10 mouse cellular contexts compared by ENCODE assay signal in the genomic region with DNA sequence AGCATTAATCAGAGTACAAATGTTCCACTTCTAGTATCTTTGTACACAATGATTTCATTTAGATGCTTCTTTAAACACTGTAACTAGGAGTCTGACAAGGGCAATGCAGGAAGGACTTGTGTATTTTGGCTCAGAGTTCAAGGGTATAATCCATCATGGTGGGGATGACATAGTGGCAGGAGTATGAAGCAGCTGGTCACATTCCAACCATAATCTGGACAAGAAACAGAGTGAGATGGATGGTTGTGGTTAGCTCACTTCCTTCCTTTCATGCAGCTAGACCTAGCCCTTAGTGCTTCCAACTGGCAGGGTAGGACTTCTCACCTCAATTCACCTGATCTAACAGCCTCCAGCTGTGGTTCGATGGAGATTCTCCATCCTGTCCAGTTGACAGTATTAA.
DNase-seq lines count a peak whose midpoint lies in the region; ATAC-seq and TF ChIP-seq lines count a peak whose summit lies in the region.
"Had no signal": no experiment of that assay in that cellular context is flagged by ENCODE, and none has a peak within 500 bp of the region (broad histone marks: within the 10 kb centered on the region; RNA-seq: fewer than 3 reads in every experiment).

No protein-coding gene starts in this region.

- DNase-seq in heart, adult 18-20 months: no peak
- peak; percentile 7 for DNase-seq in lung, postnatal 0 days (ENCODE audit: low spot score)
- DNase-seq in lung, adult 2 months: no peak
- DNase-seq in liver, embryonic 11.5 days (ENCODE audit: low spot score): no peak
- DNase-seq: retina, postnatal 1 day had no signal

- no peak for TF ChIP-seq EP300 in lung, postnatal 0 days (IDR thresholded peaks at IDR 0.05)

- no peak for TF ChIP-seq CTCF in lung, postnatal 0 days (IDR thresholded peaks at IDR 0.05)
- TF ChIP-seq CTCF in lung, adult 2 months (IDR thresholded peaks at IDR 0.05; ENCODE audit: insufficient read depth, low read length): no peak
- no peak for TF ChIP-seq CTCF in embryonic fibroblast, embryonic 13.5 days (IDR thresholded peaks at IDR 0.05; ENCODE audit: borderline replicate concordance, insufficient read depth, low read length)

- no peaks in the 10 kb centered on the region for H3K4me1 ChIP-seq in heart, embryonic 13.5 days
- no peaks in the 10 kb centered on the region for H3K4me1 ChIP-seq in lung, postnatal 0 days (ENCODE audit: insufficient read depth, low read depth, low read length)
- no peaks in the 10 kb centered on the region for H3K4me1 ChIP-seq in lung, adult 2 months (ENCODE audit: control insufficient read depth, insufficient read depth, low read length)
- no peaks in the 10 kb centered on the region; the same call in 1 of the 2 replicates for H3K4me1 ChIP-seq in embryonic fibroblast, embryonic 13.5 days (ENCODE audit: control insufficient read depth, insufficient read depth, low read length)
- no peaks in the 10 kb centered on the region; the same call in 1 of the 2 replicates for H3K4me1 ChIP-seq in stomach, embryonic 15.5 days
- H3K4me1 ChIP-seq in liver, embryonic 11.5 days (replicated peaks; ENCODE audit: control insufficient read depth, insufficient read depth, low read length): no peaks in the 10 kb centered on the region

- H3K27me3 ChIP-seq in heart, embryonic 13.5 days (replicated peaks): no peaks in the 10 kb centered on the region
- H3K27me3 ChIP-seq in lung, postnatal 0 days (replicated peaks; ENCODE audit: insufficient read depth, low read length): no peaks in the 10 kb centered on the region
- no peaks in the 10 kb centered on the region for H3K27me3 ChIP-seq in stomach, embryonic 15.5 days (replicated peaks)
- no peaks in the 10 kb centered on the region for H3K27me3 ChIP-seq in liver, embryonic 11.5 days (replicated peaks; ENCODE audit: control insufficient read depth, insufficient read depth, low read length)

- no peaks in the 10 kb centered on the region; the same call in 1 of the 2 replicates for H3K9me3 ChIP-seq in heart, embryonic 13.5 days
- no peaks in the 10 kb centered on the region for H3K9me3 ChIP-seq in lung, postnatal 0 days (ENCODE audit: low read length)
- no peaks in the 10 kb centered on the region for H3K9me3 ChIP-seq in stomach, embryonic 15.5 days
- no peaks in the 10 kb centered on the region for H3K9me3 ChIP-seq in liver, embryonic 11.5 days (ENCODE audit: control insufficient read depth, low read length)

- TF ChIP-seq POLR2A in lung, adult 2 months (IDR thresholded peaks at IDR 0.05; ENCODE audit: borderline replicate concordance, extremely low read depth, low read depth, low read length): no peak
- TF ChIP-seq POLR2A in embryonic fibroblast, embryonic 13.5 days (IDR thresholded peaks at IDR 0.05; ENCODE audit: low read depth, low read length): no peak

- WGBS in heart, embryonic 13.5 days: 61% methylated on average over 1 of the region's 1 CpGs
- WGBS in lung, postnatal 0 days: 33% methylated on average over 1 of the region's 1 CpGs
- WGBS in lung, adult 2 months: 35% methylated on average over 1 of the region's 1 CpGs
- WGBS in stomach, embryonic 15.5 days: 41% methylated on average over 1 of the region's 1 CpGs
- 63% methylated on average over 1 of the region's 1 CpGs for WGBS in liver, embryonic 11.5 days

- 0 out of 2 replicates have a peak overlapping the region, but pooled peaks have one; percentile 12 for H3K27ac ChIP-seq in heart, embryonic 13.5 days (replicated peaks)
- H3K27ac ChIP-seq in lung, postnatal 0 days (ENCODE audit: low read length): no peak overlapping the region
- peak overlapping the region; percentile 13; the same call in 1 of the 2 replicates for H3K27ac ChIP-seq in embryonic fibroblast, embryonic 13.5 days (ENCODE audit: insufficient read depth, low read length)
- H3K27ac ChIP-seq in stomach, embryonic 15.5 days: no peak overlapping the region
- H3K27ac ChIP-seq in liver, embryonic 11.5 days (ENCODE audit: low read depth, low read length): no peak overlapping the region

- H3K4me2 ChIP-seq in heart, embryonic 13.5 days: no peak overlapping the region
- no peak overlapping the region for H3K4me2 ChIP-seq in lung, postnatal 0 days (replicated peaks; ENCODE audit: low read depth, low read length)
- H3K4me2 ChIP-seq in stomach, embryonic 15.5 days: no peak overlapping the region
- no peak overlapping the region for H3K4me2 ChIP-seq in liver, embryonic 11.5 days

- no peak overlapping the region for H3K4me3 ChIP-seq in heart, embryonic 13.5 days
- no peak overlapping the region for H3K4me3 ChIP-seq in lung, postnatal 0 days (ENCODE audit: low read depth, low read length)
- H3K4me3 ChIP-seq in lung, adult 2 months (replicated peaks; ENCODE audit: extremely low read depth, low read depth, low read length): no peak overlapping the region
- no peak overlapping the region for H3K4me3 ChIP-seq in embryonic fibroblast, embryonic 13.5 days (ENCODE audit: insufficient read depth, low read length)
- H3K4me3 ChIP-seq in stomach, embryonic 15.5 days (replicated peaks): no peak overlapping the region
- no peak overlapping the region for H3K4me3 ChIP-seq in liver, embryonic 11.5 days (ENCODE audit: low read depth, low read length)

- no peaks in the 10 kb centered on the region for H3K36me3 ChIP-seq in heart, embryonic 13.5 days
- no peaks in the 10 kb centered on the region for H3K36me3 ChIP-seq in lung, postnatal 0 days (ENCODE audit: insufficient read depth, low read length)
- H3K36me3 ChIP-seq in stomach, embryonic 15.5 days: no peaks in the 10 kb centered on the region
- no peaks in the 10 kb centered on the region for H3K36me3 ChIP-seq in liver, embryonic 11.5 days (ENCODE audit: control insufficient read depth, insufficient read depth, low read length)

- no peak overlapping the region for H3K9ac ChIP-seq in heart, embryonic 13.5 days
- no peak overlapping the region for H3K9ac ChIP-seq in lung, postnatal 0 days (replicated peaks; ENCODE audit: low read depth)
- H3K9ac ChIP-seq in stomach, embryonic 15.5 days: no peak overlapping the region
- H3K9ac ChIP-seq in liver, embryonic 11.5 days (ENCODE audit: low read depth, low read length): no peak overlapping the region

- no peak for ATAC-seq in heart, embryonic 13.5 days (ENCODE audit: extremely low read depth, insufficient number of reproducible peaks, low FRiP score, low TSS enrichment)
- ATAC-seq in lung, postnatal 0 days: no peak
- peak; percentile 50; the same call in 1 of the 2 replicates for ATAC-seq in stomach, embryonic 15.5 days (ENCODE audit: insufficient read depth, low FRiP score, low read depth)
- no peak; the same call in 1 of the 2 replicates for ATAC-seq in liver, embryonic 11.5 days (replicated peaks; ENCODE audit: low FRiP score)
- no peak for ATAC-seq in inflammation-experienced regulatory T-cells, adult 6 months
- ATAC-seq: forebrain, embryonic 14.5 days had no signal

Comparison
In these comparisons a context has a peak if more than half of its experiments do, and no peak if none do; other contexts are left out.
1. H3K27ac ChIP-seq: peak in heart, embryonic 13.5 days (single experiment) and embryonic fibroblast, embryonic 13.5 days (single experiment); none in lung, postnatal 0 days (single experiment), stomach, embryonic 15.5 days (single experiment) and liver, embryonic 11.5 days (single experiment).